Mouse (Mus musculus): ENCODE results near the gene Olfr91. TPM values are rescaled to one million over a fixed set of nuclear protein-coding genes. Genes with fewer than 3 reads are reported as not detected.
A peak's percentile ranks its signal among the peaks of the same experiment; 100 is the strongest.

Gene Olfr91
- polyA plus RNA-seq, 1 experiment: not detected

- Histone ChIP-seq H3K4me1 (ENCODE audit: control insufficient read depth, insufficient read depth, insufficient read length, low read length) (no peaks in the 10 kb centered on the region), H3K4me3 (ENCODE audit: insufficient read depth, low read depth, low read length) (no peak overlapping the region), H3K27ac (replicated peaks; ENCODE audit: low read depth, low read length) (no peak overlapping the region)
Measured at GRCm38 (mm10) chr17:37072080-37072729, 25.9 kb downstream of the Olfr91 start.

GRCm38 (mm10) chr17:37070121-37070520, 28.0 kb downstream of the Olfr91 start:
- H3K4me1 ChIP-seq (ENCODE audit: control insufficient read depth, insufficient read depth, insufficient read length, low read length): no peaks in the 10 kb centered on the region
- no peak overlapping the region for H3K27ac ChIP-seq (replicated peaks; ENCODE audit: low read depth, low read length)
- H3K4me3 ChIP-seq (ENCODE audit: insufficient read depth, low read depth, low read length): no peak overlapping the region

DNA sequence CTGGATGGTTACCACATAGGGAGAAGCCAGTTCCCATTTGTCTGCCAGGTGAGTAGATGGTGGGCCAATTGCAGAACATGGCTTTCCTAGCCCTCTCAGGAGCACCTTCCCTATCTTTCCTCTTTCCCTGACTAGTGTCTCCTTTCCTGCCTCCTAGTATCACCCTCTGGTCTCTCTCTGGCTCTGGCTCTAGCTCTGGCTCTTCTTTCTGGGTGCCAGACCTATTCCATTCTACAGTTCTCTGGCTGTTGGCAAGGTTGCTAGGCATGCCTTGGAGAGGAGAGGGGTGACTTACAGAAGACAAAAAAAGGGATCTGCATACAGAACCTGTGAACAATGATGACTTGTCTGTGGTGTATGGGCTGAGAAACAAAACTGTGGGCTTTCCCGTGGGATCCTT, 30.2 kb downstream of the Olfr91 start:
- Histone ChIP-seq H3K4me1 (ENCODE audit: control insufficient read depth, insufficient read depth, insufficient read length, low read length) (no peaks in the 10 kb centered on the region), H3K4me3 (ENCODE audit: insufficient read depth, low read depth, low read length) (no peak overlapping the region), H3K27ac (replicated peaks; ENCODE audit: low read depth, low read length) (no peak overlapping the region)

- Histone ChIP-seq H3K4me3 (ENCODE audit: insufficient read depth, low read depth, low read length) (no peak overlapping the region), H3K27ac (replicated peaks; ENCODE audit: low read depth, low read length) (no peak overlapping the region), H3K4me1 (ENCODE audit: control insufficient read depth, insufficient read depth, insufficient read length, low read length) (no peaks in the 10 kb centered on the region)
Measured at GRCm38 (mm10) chr17:37065993-37066392, 32.1 kb downstream of the Olfr91 start.

GRCm38 (mm10) chr17:37063686-37064495, 34.2 kb downstream of the Olfr91 start:
- H3K4me3 ChIP-seq (ENCODE audit: insufficient read depth, low read depth, low read length): no peak overlapping the region

DNA sequence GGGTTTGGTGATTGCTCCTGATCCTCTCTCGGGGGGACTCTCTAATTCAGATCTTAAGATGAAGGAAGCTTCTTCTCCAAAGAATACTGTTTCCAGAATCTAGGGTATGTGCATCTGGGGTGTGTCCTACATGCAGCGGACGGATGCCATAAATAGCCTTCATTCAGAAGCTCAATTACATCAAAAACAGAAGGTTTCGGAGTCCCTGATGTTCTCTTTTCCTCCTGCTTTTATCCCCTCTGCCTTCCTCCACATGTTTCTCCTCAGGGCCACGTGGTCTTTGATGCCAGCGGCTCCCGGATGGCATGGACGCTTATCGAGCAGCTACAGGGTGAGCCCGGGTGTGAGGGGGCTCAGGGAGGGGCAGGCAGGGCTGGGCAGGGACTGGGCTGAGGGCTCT, 35.0 kb downstream of the Olfr91 start:
- Histone ChIP-seq H3K27ac (replicated peaks; ENCODE audit: low read depth, low read length) (no peak overlapping the region), H3K4me1 (ENCODE audit: control insufficient read depth, insufficient read depth, insufficient read length, low read length) (no peaks in the 10 kb centered on the region)

More at GRCm38 (mm10) chr17:37063686-37064495, 34.2 kb downstream of the Olfr91 start:
- H3K27ac ChIP-seq (replicated peaks; ENCODE audit: low read depth, low read length): no peak overlapping the region
- H3K4me1 ChIP-seq (ENCODE audit: control insufficient read depth, insufficient read depth, insufficient read length, low read length): no peaks in the 10 kb centered on the region

DNA sequence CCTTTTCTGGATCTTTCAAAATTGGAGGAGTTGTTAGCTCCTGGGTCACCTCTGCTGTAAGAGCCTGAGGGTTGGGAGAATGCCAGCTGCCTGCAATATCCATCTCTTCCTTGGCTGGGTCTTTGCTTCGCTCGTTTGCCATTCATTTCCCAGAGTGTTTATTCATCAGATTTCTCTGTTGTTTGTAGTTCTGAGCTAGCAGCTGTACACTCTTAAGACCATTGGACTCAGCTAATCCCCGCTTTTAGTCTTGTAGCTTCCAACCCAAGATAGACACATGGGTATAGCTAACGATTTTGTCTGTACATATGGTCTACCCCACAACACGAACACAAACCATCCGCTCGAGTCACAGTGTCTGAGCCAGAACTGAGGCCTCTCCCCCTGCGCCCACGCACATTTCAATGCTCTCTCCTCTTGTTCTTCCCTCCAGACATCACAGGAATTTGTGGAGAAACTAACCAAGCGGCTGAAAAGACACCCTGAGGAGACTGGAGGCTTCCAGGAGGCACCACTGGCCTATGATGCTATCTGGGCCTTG, 35.9 kb downstream of the Olfr91 start:
- H3K4me1 ChIP-seq (ENCODE audit: control insufficient read depth, insufficient read depth, insufficient read length, low read length): no peaks in the 10 kb centered on the region
- H3K4me3 ChIP-seq (ENCODE audit: insufficient read depth, low read depth, low read length): no peak overlapping the region
- no peak overlapping the region for H3K27ac ChIP-seq (replicated peaks; ENCODE audit: low read depth, low read length)

More for the DNA sequence above, 35.0 kb downstream of the Olfr91 start:
- no peak overlapping the region for H3K4me3 ChIP-seq (ENCODE audit: insufficient read depth, low read depth, low read length)

- Histone ChIP-seq H3K27ac (replicated peaks; ENCODE audit: low read depth, low read length) (no peak overlapping the region), H3K4me1 (ENCODE audit: control insufficient read depth, insufficient read depth, insufficient read length, low read length) (no peaks in the 10 kb centered on the region), H3K4me3 (ENCODE audit: insufficient read depth, low read depth, low read length) (no peak overlapping the region)
Measured at GRCm38 (mm10) chr17:37061435-37061834, 36.6 kb downstream of the Olfr91 start.

DNA sequence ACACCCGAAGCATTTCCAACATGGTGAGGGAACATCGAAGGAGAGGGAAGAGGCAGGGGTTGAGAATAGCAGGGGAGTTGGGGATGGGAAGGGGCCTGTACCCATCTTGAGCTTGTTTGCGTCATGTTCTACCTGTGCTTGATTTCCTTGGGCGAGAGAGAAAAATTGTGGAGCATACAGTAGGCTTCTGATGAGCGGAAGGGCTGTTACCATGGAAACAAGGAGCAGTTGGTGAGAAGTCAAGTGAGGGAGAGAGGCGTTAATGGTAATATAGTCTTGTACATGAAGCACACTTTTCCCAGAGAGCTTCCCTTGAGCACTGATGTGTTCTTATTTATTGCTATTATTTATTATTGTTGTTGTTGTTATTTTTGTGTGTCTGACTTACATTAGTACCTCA, 41.1 kb downstream of the Olfr91 start:
- no peaks in the 10 kb centered on the region for H3K4me1 ChIP-seq (ENCODE audit: control insufficient read depth, insufficient read depth, insufficient read length, low read length)
- no peak overlapping the region for H3K27ac ChIP-seq (replicated peaks; ENCODE audit: low read depth, low read length)
- H3K4me3 ChIP-seq (ENCODE audit: insufficient read depth, low read depth, low read length): no peak overlapping the region

- H3K4me1 ChIP-seq (ENCODE audit: control insufficient read depth, insufficient read depth, insufficient read length, low read length): peaks cover 1% of the 10 kb centered on the region; the same call in 1 of the 2 replicates
- no peak overlapping the region for H3K27ac ChIP-seq (replicated peaks; ENCODE audit: low read depth, low read length)
- no peak overlapping the region for H3K4me3 ChIP-seq (ENCODE audit: insufficient read depth, low read depth, low read length)
Measured at GRCm38 (mm10) chr17:37051745-37052144, 46.3 kb downstream of the Olfr91 start.

- H3K4me3 ChIP-seq (ENCODE audit: insufficient read depth, low read depth, low read length): no peak overlapping the region
- no peak overlapping the region for H3K27ac ChIP-seq (replicated peaks; ENCODE audit: low read depth, low read length)
Measured at GRCm38 (mm10) chr17:37050876-37051275, 47.2 kb downstream of the Olfr91 start.

GRCm38 (mm10) chr17:37050399-37050798, 47.7 kb downstream of the Olfr91 start:
- Histone ChIP-seq H3K4me3 (ENCODE audit: insufficient read depth, low read depth, low read length) (peak overlapping the region; percentile 36), H3K4me1 (ENCODE audit: control insufficient read depth, insufficient read depth, insufficient read length, low read length) (peaks cover 2% of the 10 kb centered on the region), H3K27ac (replicated peaks; ENCODE audit: low read depth, low read length) (no peak overlapping the region)

More at GRCm38 (mm10) chr17:37050876-37051275, 47.2 kb downstream of the Olfr91 start:
- H3K4me1 ChIP-seq (ENCODE audit: control insufficient read depth, insufficient read depth, insufficient read length, low read length): peaks cover 2% of the 10 kb centered on the region; the same call in 1 of the 2 replicates

- H3K4me1 ChIP-seq (ENCODE audit: control insufficient read depth, insufficient read depth, insufficient read length, low read length): peaks cover 2% of the 10 kb centered on the region
- no peak overlapping the region for H3K27ac ChIP-seq (replicated peaks; ENCODE audit: low read depth, low read length)
- H3K4me3 ChIP-seq (ENCODE audit: insufficient read depth, low read depth, low read length): peak overlapping the region; percentile 36
Measured at GRCm38 (mm10) chr17:37049570-37050310, 48.3 kb downstream of the Olfr91 start.

- H3K27ac ChIP-seq (replicated peaks; ENCODE audit: low read depth, low read length): no peak overlapping the region
- H3K4me1 ChIP-seq (ENCODE audit: control insufficient read depth, insufficient read depth, insufficient read length, low read length): peaks cover 2% of the 10 kb centered on the region
- H3K4me3 ChIP-seq (ENCODE audit: insufficient read depth, low read depth, low read length): no peak overlapping the region
Measured at GRCm38 (mm10) chr17:37048383-37048782, 49.7 kb downstream of the Olfr91 start.

DNA sequence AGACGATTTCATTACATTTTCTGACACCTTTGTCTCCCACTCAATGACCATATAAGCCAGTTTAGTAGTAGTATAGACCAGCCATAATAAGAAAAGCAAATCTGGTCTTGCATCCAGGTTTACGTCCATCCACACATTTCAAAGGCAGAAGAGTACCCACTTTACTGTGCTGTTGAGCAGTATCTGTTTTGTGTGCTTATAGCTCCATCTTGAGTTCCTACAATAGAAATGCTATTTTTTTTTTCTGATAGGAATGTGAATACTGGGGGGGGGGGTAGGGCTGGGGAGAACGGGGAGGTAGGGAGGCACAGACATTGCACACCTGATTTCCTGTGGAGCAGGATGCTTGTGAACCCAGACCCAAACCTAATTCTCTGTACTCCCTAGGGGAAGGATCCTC, 50.1 kb downstream of the Olfr91 start:
- no peak overlapping the region for H3K4me3 ChIP-seq (ENCODE audit: insufficient read depth, low read depth, low read length)
- H3K27ac ChIP-seq (replicated peaks; ENCODE audit: low read depth, low read length): no peak overlapping the region
- H3K4me1 ChIP-seq (ENCODE audit: control insufficient read depth, insufficient read depth, insufficient read length, low read length): peaks cover 2% of the 10 kb centered on the region
